Mouse (Mus musculus): ENCODE results near the gene Leap2.

- TF ChIP-seq CTCF (IDR thresholded peaks at IDR 0.05; ENCODE audit: borderline replicate concordance, extremely low read depth, insufficient read depth, insufficient read length) (no peak), POLR2A (IDR thresholded peaks at IDR 0.05; ENCODE audit: borderline replicate concordance, extremely low read depth, insufficient read depth, insufficient read length, poor library complexity, severe bottlenecking) (no peak)
Measured at GRCm38 (mm10) chr11:53443861-53444260, 20.9 kb upstream of the Leap2 start.

All from brain, embryonic 14.5 days (tissue).